Mouse (Mus musculus): ENCODE measurements around the gene Dab1.

Dab1 gene

DNA sequence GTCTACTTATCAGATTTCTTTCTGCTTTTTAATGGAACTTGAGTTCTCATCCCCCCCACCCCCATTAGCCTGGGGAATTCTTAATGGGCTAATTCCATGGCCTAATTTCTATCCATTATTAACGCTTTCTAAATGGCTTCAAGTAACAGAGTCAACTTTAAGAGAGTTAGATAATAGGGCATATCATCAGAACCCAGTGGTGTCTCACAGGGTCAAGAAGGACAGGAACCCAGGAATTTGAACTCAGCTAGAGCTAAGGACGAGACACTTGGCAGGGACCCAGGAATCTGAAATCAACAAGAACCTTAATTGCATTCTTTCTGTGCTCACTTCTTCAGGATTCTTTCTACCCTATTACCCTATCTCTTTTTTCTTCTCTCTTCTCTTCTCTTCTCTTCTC, 968.7 kb downstream of the Dab1 start:
- DNase-seq (ENCODE audit: low spot score in 2 of 2): no peak

DNA sequence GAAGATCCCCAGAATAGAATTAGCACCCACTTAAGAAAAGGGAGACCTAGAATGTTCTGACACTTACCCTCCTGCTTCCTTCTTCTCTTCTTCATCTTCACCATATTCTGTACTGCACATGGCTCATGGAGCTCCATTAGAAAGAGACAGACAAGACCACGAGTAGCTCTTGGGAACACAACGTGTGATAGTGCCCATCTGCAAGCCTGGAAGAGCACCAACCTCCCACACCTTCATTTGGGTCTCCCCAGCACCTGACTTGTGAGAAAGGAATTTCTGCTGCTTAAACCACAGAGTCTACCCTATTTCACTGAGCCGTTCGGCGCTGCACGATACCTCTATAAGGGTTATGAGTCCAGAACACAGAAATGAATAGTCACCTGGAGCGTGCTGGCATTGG, 977.8 kb downstream of the Dab1 start:
- DNase-seq (ENCODE audit: low spot score in 2 of 2): no peak

DNA sequence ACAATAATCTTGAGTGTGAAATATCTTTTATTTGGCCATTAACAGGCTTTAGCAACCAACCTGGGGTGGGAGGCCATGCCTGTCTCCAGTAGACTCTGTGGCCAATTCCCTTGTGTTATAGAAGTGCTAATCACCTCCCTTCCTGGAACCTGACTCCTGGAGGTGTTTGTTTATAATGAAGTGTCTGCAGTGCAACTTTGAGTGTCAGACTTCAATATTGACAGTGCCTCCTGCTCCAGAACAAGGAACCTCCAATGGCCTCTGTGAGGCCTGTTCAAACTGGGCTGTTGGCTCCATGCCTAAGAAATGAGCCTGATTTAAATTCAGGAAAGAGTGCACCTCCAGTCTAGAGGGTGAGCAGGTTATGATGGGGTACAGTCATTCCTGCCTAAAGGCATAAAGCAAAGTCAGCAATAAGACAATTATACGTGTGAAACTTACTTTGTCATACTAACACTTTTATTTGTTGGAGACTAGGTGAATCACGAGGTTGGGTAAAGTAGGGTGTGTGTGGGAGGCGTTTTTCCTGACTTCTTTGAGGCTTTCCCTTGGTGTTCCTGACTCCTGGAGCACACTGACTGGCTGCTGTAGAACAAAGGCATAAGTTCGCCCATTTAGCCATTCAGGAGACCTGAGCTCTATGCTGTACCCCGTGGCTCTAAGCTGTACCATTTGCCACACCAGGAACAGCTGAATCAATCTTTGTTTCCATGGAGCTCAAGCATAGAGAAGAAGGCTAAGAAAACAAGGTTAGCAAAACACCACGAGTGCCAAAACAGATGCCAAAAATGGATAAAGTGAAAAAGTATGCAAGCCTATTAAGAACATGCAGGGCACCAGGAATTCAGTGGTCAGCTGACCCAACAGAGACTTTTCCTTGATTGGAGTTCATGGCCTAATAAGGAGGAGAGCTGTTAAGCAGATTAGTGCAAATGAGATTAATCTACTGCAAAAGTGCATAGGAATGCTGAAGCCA, 978.6 kb downstream of the Dab1 start:
- DNase-seq (ENCODE audit: low spot score in 2 of 2): no peak

DNA sequence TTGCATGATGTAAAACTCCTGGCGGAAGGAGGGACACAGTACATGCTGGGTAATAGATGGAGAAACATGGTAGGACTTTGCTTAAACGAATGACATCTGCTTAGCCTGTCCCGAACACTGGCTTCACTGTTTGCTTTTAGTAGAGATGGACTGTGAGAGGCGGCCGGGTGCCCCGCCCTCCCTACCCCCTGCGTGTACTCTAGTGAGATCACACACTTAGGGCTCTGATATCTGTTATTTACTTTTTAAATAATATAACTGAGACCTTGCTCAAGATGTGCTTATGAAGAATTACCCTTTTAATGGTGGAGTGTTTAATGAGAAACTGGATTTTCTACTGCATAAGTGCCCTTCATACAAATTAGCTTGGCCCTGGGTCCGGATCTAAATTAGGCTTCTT, 983.6 kb downstream of the Dab1 start:
- no peak for DNase-seq (ENCODE audit: low spot score in 2 of 2)

DNA sequence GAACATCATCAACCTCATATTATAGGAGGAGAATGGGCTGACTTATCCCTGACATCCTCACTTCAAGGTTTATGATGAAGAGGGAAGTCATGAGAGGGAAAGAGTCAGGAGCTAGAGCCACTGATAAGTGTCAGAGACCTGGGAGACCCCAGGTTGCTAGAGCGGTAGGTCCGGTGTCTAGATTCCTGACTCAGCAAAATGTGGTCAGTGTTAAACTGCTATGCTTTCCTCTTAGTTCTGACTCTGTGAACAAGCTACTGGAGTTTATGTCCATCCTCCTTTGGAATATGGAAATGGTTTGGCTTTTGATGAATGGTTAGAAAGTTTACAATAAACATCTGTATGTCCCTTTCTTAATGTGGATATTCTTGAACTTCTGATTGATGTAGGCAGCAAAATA, 985.1 kb downstream of the Dab1 start:
- no peak for DNase-seq (ENCODE audit: low spot score in 2 of 2)

DNA sequence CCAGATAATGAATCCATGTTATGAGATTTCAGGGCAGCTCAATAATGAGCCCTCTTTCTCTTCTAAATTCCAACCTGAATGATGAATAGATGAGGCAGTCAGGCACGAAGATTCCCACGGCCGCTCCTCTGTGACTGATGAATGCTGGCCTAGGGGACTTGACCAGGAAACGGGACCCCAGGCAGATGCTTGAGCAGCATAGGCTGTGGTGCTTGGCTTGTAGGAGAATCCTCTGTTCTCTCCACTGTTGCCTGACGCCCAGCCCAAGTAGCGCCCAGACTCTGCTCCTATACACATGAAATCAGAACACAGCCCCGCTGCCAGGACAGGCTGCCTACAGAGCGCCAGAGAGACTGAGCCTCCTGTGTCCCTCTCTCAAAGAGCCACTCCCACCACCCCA, 987.7 kb downstream of the Dab1 start:
- DNase-seq (ENCODE audit: low spot score in 2 of 2): no peak

DNA sequence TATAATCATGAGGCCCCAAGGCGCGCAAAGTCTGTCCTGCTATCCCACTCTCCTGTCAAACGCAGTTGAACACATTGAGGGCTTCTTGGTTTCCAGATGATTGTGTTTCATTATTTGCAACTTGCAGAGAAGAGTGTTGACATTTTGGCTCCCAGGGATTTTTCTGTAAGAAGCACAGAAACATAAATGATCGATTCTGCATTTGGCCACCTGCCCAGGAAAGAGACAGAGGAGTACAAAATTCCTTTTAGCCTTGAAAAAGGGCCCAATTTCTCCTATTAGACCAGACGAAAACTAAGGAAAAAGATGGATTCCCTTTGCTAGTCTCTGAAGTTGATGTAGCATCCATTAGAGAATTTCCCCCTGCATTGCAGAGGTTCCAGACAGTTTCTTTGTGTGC, 988.5 kb downstream of the Dab1 start:
- no peak for DNase-seq (ENCODE audit: low spot score in 2 of 2)

DNA sequence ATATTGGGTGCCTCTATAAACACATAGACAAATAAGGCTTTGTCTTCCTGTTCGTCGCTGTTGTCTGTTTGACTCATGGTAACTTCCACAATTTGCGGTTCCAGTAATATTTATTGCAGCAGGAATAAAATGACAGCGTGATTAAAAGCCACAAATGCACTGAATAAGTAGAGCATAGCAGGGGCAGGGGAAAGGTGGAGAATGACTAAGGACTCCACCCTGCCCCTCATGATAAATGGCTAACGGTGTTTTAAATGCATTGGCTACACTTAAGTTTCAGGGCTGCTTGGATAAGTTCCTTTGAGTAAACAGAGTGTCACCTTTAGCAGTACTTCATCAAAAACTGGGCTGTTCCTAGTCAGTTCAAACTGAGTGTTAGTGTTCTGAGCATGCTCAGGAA, 1000.3 kb downstream of the Dab1 start:
- no peak for DNase-seq (ENCODE audit: low spot score in 2 of 2)

DNA sequence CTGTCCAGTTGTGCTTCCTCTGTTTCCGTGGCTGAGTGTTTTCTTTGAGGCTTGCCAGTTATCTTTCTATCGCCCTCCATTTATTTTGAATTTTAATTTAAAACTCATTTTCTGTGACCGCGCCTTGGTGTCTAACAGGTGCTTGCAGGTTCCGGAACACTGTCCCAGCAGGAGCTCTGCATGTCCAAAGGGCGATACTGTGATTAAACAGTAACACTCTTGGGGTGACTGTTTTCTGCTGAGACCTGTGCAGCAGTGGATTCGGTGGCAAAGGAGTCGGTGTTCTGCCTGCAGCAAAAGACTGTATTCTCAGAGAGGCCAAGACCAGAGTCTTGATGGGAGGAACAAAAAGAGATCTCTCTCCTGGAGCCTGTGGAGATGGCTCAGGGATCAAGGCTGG, 1006.2 kb downstream of the Dab1 start:
- no peak for DNase-seq (ENCODE audit: low spot score in 2 of 2)

DNA sequence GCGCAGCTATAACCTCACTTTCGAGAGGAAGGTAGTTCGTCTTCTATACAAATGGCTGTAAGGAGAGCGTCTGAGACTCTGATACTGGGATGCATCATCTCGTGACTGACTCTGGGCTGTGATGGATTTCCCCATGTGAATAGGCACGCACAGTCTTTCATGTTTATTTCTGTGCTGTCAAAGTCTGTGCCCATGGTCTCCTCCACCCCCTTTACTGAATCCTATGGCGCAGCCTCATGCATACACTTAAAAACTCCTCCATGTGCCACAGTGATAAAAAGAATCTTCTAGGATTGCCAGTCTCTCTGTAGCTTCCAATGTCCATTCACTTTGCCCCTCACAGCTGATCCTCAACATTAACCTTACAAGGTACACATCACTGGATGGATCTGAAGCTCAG, 1009.5 kb downstream of the Dab1 start:
- DNase-seq (ENCODE audit: low spot score in 2 of 2): no peak

DNA sequence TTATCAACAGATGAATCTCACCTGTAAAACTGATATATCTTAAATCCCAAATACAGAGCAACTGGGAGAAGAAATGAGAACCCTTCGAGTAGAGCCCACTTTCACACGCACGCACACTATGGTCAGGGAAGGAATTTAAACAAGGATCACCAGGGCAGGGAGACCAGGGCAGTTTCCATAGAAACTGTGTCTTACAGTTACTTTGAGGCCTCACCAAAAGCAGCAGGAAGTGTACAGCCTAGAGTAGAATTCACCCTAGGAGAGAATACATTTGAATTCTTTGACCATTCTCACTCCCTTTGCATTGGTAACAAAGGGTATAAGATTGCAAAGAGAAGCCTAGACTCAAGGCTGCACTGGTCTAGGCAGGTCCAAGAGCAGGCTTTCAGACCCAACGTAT, 1017.9 kb downstream of the Dab1 start:
- no peak for DNase-seq (ENCODE audit: low spot score in 2 of 2)

DNA sequence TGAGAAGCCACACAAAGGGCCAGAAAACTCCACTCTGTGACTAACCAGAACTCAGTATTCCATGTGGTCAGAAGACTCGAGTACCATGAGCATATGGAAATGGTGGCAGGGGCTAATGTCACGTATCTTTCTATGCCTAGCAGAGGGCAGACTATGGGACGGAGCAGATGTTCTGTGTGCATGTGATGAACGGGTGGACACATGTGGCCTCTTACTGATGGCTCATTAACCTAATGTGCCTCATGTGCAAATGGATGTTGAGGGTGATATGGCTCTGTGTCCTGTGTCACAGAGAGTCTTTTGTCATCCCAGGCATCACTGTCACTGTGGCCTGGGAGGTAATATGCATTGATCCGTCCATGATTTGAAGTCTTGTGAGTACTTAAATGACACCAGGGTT, 1021.5 kb downstream of the Dab1 start:
- DNase-seq (ENCODE audit: low spot score in 2 of 2): no peak

DNA sequence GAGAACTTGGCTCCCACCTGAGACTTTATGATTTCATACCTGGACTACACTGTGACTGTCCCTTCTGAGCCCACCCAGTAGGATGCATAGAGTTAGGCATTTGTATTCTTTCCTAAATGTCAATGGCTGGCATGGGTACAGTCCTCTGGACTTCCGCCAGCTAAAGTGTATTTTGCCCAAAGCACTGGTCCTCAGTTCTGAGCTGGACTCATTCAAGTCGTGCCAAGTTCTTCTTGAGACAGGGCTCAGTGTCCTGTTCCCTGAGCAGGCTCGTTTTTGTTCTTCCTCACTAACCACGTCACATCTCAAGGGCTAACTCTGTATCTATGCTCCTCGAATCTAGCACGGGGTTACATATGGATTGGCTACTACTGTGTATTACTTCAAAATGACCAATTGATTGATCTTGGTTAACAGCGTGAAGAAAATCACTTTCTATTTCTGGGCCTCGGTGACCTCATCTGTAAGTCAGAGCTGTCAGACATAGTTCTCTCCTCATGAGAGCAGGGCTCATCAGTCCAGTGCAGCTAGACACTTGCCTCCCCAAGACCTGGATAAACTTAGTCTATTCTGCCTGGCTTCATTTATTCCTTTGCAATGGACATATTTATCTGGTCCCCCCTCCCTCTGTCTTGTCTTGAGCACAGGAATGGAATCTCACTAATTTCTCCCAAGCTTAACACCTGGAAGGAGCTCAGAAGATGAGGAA, 1023.8 kb downstream of the Dab1 start:
- DNase-seq (ENCODE audit: low spot score in 2 of 2): no peak

DNA sequence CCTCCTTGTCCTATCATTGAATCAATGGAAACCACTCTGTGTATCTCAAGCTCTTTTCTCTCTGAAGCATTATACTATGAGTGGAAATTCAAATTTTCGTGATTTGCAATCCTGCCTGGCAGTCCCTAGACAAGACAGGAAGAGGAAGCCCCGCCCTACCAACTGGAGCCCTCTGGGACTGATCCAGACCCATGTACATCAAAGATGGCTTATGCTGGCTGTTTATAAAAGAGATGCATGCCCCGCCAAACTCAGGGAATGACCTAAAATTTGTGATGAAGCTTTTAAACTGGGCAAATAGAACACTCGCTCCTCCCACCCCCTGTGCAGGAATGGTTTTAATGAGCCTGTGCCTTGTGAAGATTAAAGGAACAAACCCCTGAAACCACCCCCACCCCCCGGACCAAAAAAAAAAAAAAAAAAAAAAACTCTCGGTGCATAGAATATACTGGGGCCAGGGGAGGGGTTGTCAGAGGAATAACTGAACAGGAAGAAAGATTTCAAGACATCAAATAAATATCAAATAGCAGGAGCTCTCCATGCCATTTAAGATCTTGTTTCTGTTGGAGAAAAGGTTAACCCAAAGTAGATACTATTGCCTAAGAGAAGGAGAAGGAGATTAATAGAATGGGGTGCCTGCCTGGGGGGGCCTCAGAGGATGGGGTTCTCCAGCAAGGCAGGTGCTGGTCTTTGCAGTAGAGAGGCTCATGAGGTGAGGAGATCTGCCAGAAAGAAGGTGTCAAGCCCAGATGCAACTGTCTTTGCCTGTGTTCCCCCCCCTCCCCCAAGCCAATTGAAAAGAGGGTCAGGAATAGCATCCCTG, 1024.6 kb downstream of the Dab1 start:
- DNase-seq (ENCODE audit: low spot score in 2 of 2): no peak

DNA sequence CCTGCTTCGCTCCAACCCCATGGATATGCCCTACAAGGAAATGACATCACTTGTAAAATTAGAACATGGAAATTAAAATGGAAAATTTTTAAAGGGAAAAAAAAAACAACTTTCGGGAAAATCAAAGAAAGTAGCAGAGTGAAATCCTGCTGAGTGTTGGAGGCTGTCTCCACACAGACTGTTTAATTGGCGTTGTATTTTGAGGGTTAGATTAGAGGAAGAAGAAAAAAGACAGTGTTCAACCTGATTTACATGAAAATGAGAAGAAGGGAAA, 1025.1 kb downstream of the Dab1 start:
- no peak for DNase-seq (ENCODE audit: low spot score in 2 of 2)

DNA sequence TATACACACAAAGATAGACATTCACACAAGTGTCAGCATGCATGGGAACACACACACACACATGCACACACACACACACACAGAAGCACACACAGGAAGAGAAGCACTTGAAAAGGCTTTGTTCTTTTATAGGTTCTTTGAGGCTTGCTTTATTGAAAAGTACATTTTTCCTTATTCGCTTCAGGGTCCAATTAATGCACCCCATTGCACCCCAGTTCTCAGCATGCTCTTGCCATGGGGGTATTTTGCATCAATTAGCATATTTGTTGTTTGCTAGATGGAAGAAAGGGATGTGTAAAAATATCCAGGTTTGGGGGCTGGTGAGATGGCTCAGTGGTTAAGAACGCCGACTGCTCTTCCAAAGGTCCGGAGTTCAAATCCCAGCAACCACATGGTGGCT, 1025.7 kb downstream of the Dab1 start:
- no peak for DNase-seq (ENCODE audit: low spot score in 2 of 2)

DNA sequence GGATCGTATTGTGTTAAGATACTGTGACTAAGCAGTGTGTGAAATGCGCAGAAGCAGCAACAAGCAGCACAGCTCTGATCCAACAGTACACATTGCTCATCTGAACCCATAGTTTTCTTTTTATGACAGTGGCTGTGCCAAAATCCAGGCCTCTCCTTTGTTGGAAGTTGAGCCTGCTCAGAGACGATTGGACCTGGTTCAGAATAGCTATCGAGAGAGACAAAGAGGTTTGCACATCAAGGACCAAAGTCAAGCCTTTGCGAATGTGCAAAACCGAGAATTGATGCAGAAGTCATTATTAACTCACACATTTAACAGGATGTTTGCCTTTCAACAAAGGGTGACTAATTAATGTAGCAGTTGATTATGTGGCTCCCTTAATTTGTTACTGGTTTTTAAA, 1032.6 kb downstream of the Dab1 start:
- DNase-seq (ENCODE audit: low spot score in 2 of 2): no peak

DNA sequence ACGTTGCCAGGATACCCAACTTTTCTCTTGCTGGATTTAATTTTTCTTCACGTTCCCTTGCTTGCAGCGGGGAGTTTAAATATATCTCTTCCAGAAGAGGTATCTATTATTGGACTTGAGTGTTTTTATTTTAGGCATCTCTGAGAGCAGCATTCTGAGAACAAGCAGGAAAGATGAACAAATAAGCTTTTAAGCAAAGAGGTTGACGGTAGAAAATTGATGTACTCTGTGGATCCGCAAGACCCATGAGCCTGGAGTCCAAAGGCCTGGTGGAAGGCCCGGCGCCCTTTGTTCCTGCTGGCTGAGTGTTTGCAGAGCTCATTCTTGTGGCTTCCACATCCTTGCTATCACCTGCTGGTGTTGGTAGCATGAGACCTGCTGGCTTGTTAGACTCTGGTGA, 1037.6 kb downstream of the Dab1 start:
- no peak for DNase-seq (ENCODE audit: low spot score in 2 of 2)

DNA sequence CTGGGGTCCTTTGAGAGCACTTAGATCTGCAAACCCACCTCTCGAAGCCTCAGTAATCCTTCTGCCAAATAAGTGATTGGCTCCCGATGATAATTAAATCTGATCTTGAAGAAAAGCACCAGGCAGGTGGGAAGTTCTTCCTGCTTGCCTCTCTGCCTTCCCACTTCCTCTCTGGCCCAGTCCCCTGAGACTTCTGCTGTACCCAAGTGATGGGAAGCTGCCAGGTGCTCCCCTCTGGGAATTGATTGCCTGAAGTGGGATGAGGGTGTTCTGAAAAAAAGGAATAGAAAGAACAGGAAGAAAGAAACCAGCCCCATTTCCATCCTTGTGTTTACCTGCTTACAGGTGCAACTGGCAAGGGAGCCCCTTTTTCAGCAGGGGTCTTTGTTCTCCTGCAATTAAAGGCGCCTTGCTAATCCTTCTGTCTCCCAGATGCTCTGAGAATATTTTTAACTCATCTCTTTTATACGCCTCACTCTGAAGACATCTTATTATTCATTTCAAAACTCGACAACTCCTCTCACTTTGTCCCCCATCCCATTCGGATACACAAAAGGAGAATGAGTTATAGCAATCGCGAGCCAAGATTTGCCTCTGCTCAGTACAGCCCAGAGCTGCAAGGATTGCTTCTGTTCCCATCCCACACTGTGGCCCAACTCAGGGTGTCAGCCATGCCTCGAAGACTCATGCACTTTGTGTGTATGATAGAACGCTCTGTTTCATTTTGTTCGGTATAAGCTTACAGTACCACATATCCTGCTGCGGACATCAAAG, 1043.9 kb downstream of the Dab1 start:
- DNase-seq (ENCODE audit: low spot score in 2 of 2): no peak

DNA sequence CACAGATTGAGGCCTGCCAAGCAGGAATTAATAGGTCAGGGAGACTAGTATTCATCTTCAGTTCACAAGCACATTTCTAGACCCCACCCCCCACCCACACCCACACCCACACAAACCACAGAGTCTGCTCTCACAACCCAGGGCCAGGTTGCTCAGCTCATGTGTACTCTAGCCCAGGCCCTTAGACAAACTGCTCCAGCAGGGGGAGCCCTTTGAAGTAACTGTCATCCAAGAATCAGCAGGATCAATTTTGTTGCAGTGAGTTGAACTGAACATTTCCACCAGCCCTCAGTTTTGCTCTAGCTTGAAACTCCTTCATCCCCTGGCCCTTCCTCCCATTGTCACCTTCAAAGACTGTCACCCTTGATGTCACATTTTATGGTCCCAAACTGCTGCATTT, 1046.4 kb downstream of the Dab1 start:
- DNase-seq (ENCODE audit: low spot score in 2 of 2): peak in 1 of 2 experiments; percentile 21

DNA sequence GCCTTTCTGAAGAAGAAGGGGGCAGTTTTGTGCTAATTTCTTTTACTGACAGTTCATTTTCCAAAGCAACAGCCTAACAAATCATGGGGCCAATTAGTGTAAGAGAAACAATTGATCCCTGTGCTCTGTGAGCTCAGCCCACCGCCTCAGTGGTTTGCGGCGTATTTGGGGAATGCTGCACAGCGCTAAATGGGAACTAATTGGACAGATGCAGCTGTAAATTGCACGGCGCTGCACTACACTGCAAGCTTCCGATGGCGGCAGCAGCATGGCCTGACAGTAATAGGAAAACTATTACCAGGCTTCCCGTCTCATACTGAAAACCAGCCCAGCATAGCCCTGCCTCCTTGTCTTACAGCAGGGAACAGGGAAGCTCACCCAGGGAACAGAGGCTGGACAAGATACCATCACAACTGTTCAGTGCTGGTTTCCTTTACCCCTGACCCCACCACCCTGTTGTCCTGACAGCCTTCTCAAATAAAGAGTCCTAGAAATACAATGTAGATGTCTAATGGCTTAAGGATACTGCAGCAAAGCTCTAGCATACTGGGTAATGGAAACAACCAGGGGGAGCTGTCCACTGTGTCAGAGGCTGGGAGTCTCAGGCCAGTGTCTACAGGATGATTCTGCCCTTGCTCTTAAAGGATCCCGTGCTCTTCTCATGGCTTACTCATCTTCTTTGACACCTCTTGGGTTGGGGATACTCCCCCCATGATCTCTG, 1047.8 kb downstream of the Dab1 start:
- DNase-seq (ENCODE audit: low spot score in 2 of 2): no peak
